In genomic region chr11:111042175-111042574, GRCm38 (mm10) we compare ENCODE assay signal across 9 mouse cellular contexts. TPM values are rescaled to one million over a fixed set of nuclear protein-coding genes. Genes with fewer than 3 reads are reported as not detected.
DNase-seq lines count a peak whose midpoint lies in the region; ATAC-seq lines count a peak whose summit lies in the region.
"Had no signal": no experiment of that assay in that cellular context is flagged by ENCODE, and none has a peak within 500 bp of the region (broad histone marks: within the 10 kb centered on the region; RNA-seq: fewer than 3 reads in every experiment).

No protein-coding gene starts in this region.

- no peak overlapping the region for H3K9ac ChIP-seq in embryonic facial prominence, embryonic 14.5 days (ENCODE audit: low read depth, low read length)
- H3K9ac ChIP-seq in midbrain, embryonic 11.5 days (ENCODE audit: low read length) = no peak overlapping the region
- H3K9ac ChIP-seq: neural tube, embryonic 12.5 days had no signal

- H3K4me2 ChIP-seq in embryonic facial prominence, embryonic 14.5 days (ENCODE audit: low read depth, low read length) = no peak overlapping the region
- no peak overlapping the region for H3K4me2 ChIP-seq in midbrain, embryonic 11.5 days
- H3K4me2 ChIP-seq: neural tube, embryonic 12.5 days had no signal

- peak; percentile 53 for DNase-seq in adrenal gland, postnatal 10 days
- no peak for DNase-seq in adrenal gland, adult 8-10 months
- peak; percentile 59 for DNase-seq in kidney, postnatal 14 days
- DNase-seq in kidney, adult 18-20 months = no peak
- peak; percentile 59 to 62 for DNase-seq in B cell, adult 2 months
- peak; percentile 32 for DNase-seq in embryonic facial prominence, embryonic 14.5 days (ENCODE audit: low spot score)
- DNase-seq in retina, postnatal 1 day = peak; percentile 55
- DNase-seq in midbrain, embryonic 11.5 days (ENCODE audit: low spot score, missing footprints) = no peak

- ATAC-seq in embryonic facial prominence, embryonic 14.5 days (ENCODE audit: low read depth) = no peak
- no peak for ATAC-seq in midbrain, embryonic 11.5 days (ENCODE audit: low FRiP score)

- no peaks in the 10 kb centered on the region for H3K36me3 ChIP-seq in embryonic facial prominence, embryonic 14.5 days (ENCODE audit: control insufficient read depth, insufficient read depth, low read length)
- H3K36me3 ChIP-seq in midbrain, embryonic 11.5 days (ENCODE audit: control insufficient read depth, insufficient read depth, low read length) = no peaks in the 10 kb centered on the region
- H3K36me3 ChIP-seq: neural tube, embryonic 12.5 days had no signal

- 41% methylated on average over 5 of the region's 5 CpGs for WGBS in embryonic facial prominence, embryonic 14.5 days
- 49% methylated on average over 5 of the region's 5 CpGs for whole genome bisulfite sequencing in midbrain, embryonic 11.5 days

- no peak overlapping the region for H3K4me3 ChIP-seq in embryonic facial prominence, embryonic 14.5 days (ENCODE audit: low read depth, low read length)
- H3K4me3 ChIP-seq in midbrain, embryonic 11.5 days (ENCODE audit: low read depth, low read length) = no peak overlapping the region
- H3K4me3 ChIP-seq: neural tube, embryonic 12.5 days had no signal

- H3K4me1 ChIP-seq in embryonic facial prominence, embryonic 14.5 days (ENCODE audit: control insufficient read depth, insufficient read depth, low read length) = no peaks in the 10 kb centered on the region
- no peaks in the 10 kb centered on the region for H3K4me1 ChIP-seq in midbrain, embryonic 11.5 days (ENCODE audit: control insufficient read depth, insufficient read depth, low read length)
- H3K4me1 ChIP-seq: neural tube, embryonic 12.5 days had no signal

- no peak overlapping the region for H3K27ac ChIP-seq in embryonic facial prominence, embryonic 14.5 days (replicated peaks; ENCODE audit: low read depth, low read length)
- H3K27ac ChIP-seq in midbrain, embryonic 11.5 days (ENCODE audit: low read depth, low read length) = no peak overlapping the region
- H3K27ac ChIP-seq: neural tube, embryonic 12.5 days had no signal

- H3K27me3 ChIP-seq in embryonic facial prominence, embryonic 14.5 days (replicated peaks; ENCODE audit: control insufficient read depth, insufficient read depth, low read length) = no peaks in the 10 kb centered on the region
- no peaks in the 10 kb centered on the region for H3K27me3 ChIP-seq in midbrain, embryonic 11.5 days (ENCODE audit: control insufficient read depth, insufficient read depth, low read length)
- H3K27me3 ChIP-seq: neural tube, embryonic 12.5 days had no signal

- no peaks in the 10 kb centered on the region for H3K9me3 ChIP-seq in embryonic facial prominence, embryonic 14.5 days (ENCODE audit: control insufficient read depth, low read length)
- H3K9me3 ChIP-seq in midbrain, embryonic 11.5 days (ENCODE audit: control insufficient read depth, low read length) = no peaks in the 10 kb centered on the region
- H3K9me3 ChIP-seq: neural tube, embryonic 12.5 days had no signal

RNA-seq across cellular contexts. Expression of gene Kcnj2, which starts 23.8 kb away (rescaled TPM):
- total RNA-seq in adrenal gland, postnatal 10 days (2021) = 1 to 10 TPM; 4.5 to 7.6 TPM
- total RNA-seq in adrenal gland, adult 8-10 months (2022) = 10 to 100 TPM in 3 of 4 experiments, 1 to 10 TPM in 1; 6.3 to 39.4 (median 22.9) TPM
- polyA plus RNA-seq in embryonic facial prominence, embryonic 14.5 days (2014; fragmentation: Nextera tagmentation; extraction: Ambion mirVana) = 1.2 and 1.4 TPM in 2 replicates
- polyA plus RNA-seq in midbrain, embryonic 11.5 days (2014; fragmentation: Nextera tagmentation; extraction: Ambion mirVana) = 0.50 and 0.51 TPM in 2 replicates

Comparison
In these comparisons a context has a peak if more than half of its experiments do, and no peak if none do; other contexts are left out.
1. DNase-seq: peak in adrenal gland, postnatal 10 days (single experiment), kidney, postnatal 14 days (single experiment), B cell, adult 2 months (2 of 2), embryonic facial prominence, embryonic 14.5 days (single experiment) and retina, postnatal 1 day (single experiment); none in adrenal gland, adult 8-10 months (single experiment), kidney, adult 18-20 months (single experiment) and midbrain, embryonic 11.5 days (single experiment).